Mouse (Mus musculus): ENCODE measurements around the gene Slc13a2. TPM values are rescaled to one million over a fixed set of nuclear protein-coding genes. Genes with fewer than 3 reads are reported as not detected.
A peak's percentile ranks its signal among the peaks of the same experiment; 100 is the strongest.

The Slc13a2 gene
- polyA plus RNA-seq, 3 experiments from 2014 or later = not detected

GRCm38 (mm10) chr11:78431176-78431575, 9.2 kb upstream of the Slc13a2 start:
- no peak for ATAC-seq

GRCm38 (mm10) chr11:78430195-78430878, 8.3 kb upstream of the Slc13a2 start:
- ATAC-seq = no peak

GRCm38 (mm10) chr11:78428309-78428708, 6.3 kb upstream of the Slc13a2 start:
- no peak for ATAC-seq

DNA sequence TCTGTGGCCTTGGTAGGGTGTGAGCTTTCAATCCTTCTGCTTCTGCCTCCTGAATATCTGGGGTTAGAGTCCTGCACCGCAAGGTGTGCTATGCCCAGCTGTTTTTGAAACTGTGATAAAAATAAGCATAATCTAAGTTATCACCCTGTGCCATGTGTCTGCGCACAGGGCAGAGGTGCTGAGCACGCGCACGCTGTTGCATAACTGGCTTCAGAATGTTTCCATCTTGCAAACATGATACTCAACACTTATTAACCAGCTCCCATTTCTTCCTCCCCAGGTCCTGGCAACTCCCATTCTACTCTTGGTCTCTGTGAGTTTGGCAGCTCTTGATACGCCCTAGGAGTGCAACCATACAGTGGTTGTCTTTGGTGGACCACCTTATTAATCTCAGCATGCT, 5.6 kb upstream of the Slc13a2 start:
- no peak for ATAC-seq

GRCm38 (mm10) chr11:78425572-78425971, 3.6 kb upstream of the Slc13a2 start:
- no peak for ATAC-seq

- no peak for ATAC-seq
These were observed 2.3 kb upstream of the Slc13a2 start for GRCm38 (mm10) chr11:78424352-78424751.

GRCm38 (mm10) chr11:78421201-78422009, 612 bp downstream of the Slc13a2 start:
- ATAC-seq = no peak

GRCm38 (mm10) chr11:78420263-78420889, 1.6 kb downstream of the Slc13a2 start:
- no peak for ATAC-seq

DNA sequence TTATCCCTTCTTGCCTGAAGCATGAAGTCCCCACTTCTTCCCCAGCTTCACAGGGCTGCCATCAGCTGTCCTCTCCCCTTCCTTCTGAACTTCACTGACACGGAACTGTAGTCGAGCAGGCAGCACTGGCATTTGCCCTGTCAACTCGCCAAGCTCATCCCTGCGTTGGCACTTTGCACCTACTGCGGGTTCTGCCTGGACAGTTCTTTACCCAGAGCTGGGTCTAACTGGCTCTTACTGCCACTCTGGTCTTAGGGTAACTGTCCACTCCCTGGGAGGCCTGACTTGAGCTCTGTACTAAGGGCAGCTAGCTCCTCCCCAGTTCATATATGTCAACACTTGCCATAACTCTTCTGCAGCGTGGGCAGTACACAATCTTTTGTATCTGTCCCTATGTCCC, 5.2 kb downstream of the Slc13a2 start:
- ATAC-seq = no peak

- ATAC-seq = no peak
These were observed 9.2 kb downstream of the Slc13a2 start for GRCm38 (mm10) chr11:78412861-78413260.

GRCm38 (mm10) chr11:78412324-78412850, 9.6 kb downstream of the Slc13a2 start:
- ATAC-seq = no peak

GRCm38 (mm10) chr11:78411606-78412323, 10.3 kb downstream of the Slc13a2 start:
- no peak for ATAC-seq

- ATAC-seq = no peak
These were observed 13.5 kb downstream of the Slc13a2 start for GRCm38 (mm10) chr11:78408256-78409240.

DNA sequence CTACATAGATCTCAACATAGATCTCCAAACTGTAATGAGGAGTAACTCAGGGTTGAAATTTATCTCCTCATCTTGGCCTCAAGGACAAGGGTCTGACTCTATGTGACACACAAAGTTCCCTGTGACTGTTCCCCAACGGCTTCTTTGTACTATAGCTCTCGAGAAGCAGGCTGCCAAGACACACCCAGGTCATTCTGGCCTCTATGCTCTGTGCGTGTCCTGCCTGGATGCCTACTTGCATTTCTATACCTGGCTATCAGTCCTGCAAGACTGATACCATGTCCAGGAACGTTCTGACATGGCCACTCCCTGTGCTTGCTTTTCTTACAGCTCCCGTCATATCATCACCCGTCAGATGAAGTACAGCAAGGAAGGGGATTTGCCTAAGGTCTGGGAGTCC, 20.0 kb downstream of the Slc13a2 start:
- ATAC-seq = no peak

GRCm38 (mm10) chr11:78401469-78401868, 20.5 kb downstream of the Slc13a2 start:
- ATAC-seq = no peak

GRCm38 (mm10) chr11:78400936-78401335, 21.1 kb downstream of the Slc13a2 start:
- ATAC-seq = no peak

GRCm38 (mm10) chr11:78399680-78400079, 22.3 kb downstream of the Slc13a2 start:
- ATAC-seq = no peak

GRCm38 (mm10) chr11:78398212-78398611, 23.8 kb downstream of the Slc13a2 start:
- no peak for ATAC-seq

DNA sequence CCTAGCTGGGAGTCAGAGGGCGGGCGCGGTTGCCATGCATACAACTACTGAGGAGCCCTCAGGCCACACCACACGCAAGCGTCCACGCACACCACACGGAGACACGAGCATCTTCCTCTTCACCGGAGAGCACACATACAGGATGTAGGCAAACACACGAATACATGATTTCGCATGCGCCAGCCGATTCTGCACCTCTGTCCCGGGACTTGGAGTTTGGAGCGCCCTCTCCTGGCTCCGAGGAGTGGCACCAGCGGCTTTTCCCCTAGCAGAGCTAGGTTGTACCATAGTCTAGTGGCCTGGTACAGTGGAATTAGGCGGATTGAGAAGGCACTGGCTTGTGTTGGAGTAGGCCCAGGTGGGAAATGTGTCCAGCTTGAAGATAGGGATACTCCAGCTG, 24.6 kb downstream of the Slc13a2 start:
- ATAC-seq = peak; percentile 70

DNA sequence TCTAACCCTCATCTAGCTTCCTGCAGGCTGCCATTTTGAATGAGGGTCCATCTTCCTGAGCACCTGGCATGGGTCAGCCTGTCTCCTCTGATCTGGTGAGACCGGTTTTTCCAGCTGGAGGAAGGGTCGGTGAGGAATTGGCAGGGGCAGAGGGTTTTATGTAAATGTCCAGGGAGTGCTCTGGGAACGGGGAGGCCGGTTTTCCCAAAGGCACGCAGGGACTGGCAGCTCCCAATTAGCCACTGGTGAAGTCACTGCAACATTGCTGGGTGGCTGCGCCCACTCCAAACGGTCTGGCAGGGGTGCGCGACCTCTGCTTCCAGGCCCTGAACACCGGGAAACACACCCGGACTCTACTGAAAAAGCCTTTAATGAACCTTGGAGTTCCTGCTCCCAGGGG, 25.1 kb downstream of the Slc13a2 start:
- no peak for ATAC-seq

DNA sequence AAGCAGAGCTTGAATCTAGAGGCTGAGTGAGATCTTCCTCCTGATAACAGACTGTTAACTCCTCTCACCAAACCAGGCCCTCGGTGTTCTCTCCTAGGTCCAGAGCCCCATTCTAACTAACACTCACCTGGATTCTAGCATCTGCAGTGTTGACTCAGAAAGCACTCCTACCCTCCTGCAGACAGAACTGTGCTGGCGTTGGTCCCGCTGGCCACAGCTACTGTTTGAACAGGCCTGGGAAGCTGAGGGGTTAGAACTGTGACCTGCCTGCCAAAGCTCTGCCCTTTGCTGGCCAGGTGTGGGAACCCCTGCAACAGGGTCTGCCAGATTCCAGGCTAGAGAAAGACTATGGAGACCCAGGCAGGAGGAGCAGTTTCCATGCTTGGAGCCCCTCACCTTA, 29.3 kb downstream of the Slc13a2 start:
- ATAC-seq = no peak
